Mouse (Mus musculus): ENCODE measurements at regions not wholly inside any gene's neighbourhood (a gene's known extent, or its start where the extent isn't known, plus 50 kb on each side); places are given as distances from the start of the nearest gene placed in this dataset.

- no peak for DNase-seq
These were observed 60.4 kb downstream of the Dact1 start for GRCm38 (mm10) chr12:71370091-71370490.

DNA sequence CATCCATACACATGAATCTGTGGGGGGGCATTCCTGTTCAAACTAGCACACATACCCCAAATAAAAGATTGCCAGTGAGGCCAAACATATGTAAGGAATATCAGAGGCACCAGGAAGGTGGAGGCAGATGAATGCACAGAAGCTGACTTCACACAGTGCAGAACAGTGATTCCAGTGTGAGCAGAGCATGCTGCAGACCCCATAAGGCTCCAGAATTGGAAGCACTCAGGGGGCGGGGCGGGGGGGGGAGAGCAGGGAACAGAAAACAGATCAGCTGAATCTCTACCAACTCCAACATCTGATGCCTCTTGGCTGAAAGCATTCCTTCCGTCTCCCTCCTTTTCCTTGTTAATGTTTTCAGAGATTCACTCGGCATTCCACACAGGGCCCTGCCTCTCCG, 62.3 kb downstream of the Dact1 start:
- no peak for DNase-seq

- no peak for DNase-seq
These were observed 63.9 kb downstream of the Dact1 start for GRCm38 (mm10) chr12:71373633-71374032.

DNA sequence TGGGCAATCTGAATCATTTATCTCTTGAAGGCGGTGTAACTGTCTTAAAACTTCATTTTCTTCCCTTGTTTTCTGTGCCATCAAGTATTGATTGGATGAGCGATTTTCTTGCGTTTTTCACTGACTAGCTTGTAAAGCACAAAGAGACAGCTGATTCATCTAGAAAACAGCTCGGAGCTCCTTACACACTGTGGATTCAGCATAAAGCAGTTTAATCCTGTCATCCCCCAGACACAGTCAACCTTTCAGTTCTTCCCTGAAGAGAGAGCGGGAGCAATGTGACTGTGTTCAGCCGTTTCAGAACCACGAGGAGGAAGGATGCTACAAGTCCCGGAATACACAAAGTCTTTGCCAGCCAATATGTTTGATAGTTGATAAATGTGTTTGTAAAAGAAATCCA, 66.8 kb downstream of the Dact1 start:
- no peak for DNase-seq

DNA sequence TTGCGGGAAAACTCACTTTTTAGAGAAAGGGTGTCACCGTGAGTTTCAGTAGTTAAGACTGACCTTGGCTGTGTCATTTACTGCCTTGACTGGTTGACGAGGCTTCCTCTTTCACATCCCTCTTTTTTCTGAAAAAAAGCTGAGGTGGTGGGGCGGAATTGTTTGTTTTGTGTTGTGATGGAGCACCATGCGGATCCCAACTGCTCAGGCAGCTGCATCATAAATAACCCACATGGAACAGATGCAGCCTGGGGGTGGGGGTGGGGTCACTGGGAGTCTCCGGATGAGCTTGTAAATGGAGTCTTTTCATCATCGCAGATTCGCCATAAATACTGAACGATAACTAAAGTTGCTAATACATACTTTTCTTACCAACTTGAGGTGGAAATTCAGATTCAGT, 67.3 kb downstream of the Dact1 start:
- DNase-seq = peak; percentile 32

DNA sequence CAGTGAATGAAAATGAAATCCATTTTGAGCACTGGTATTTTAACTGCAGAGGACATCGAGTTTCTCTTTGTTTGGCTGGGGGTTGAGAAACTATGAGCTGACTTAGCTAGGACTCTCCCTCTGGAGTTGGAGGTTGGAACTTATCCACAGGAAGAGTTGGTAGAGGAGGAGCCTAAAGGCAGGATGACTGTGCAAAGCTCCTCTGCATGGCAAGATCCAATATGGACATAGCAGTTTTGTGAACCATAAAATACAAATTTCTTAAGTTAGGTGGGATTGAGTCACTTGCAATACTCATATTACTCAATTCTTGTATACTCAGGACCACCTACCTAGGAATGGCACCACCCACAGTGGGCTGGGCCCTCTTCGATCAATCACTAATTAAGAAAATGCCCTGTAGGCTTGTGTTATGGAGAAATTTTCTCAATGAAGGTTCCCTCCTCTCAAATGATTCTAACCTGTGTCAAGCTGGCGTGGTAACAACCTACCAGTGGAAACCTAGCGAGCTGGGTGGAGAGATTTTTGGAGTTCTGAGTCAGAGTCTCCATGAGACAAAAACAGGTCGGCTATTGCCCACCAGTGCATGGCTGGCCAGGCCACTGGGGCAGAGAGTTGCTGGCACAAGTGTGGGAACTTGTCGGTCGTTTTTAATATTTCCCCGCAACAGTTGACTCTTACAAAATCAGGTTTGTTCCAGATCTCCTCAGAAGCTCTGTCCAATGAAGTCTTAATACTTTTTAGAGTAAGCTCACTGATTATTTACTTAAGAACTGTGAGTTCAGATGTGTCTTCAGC, 70.1 kb downstream of the Dact1 start:
- DNase-seq = no peak

- no peak for DNase-seq
These were observed 70.7 kb downstream of the Dact1 start for GRCm38 (mm10) chr12:71380424-71380761.

DNA sequence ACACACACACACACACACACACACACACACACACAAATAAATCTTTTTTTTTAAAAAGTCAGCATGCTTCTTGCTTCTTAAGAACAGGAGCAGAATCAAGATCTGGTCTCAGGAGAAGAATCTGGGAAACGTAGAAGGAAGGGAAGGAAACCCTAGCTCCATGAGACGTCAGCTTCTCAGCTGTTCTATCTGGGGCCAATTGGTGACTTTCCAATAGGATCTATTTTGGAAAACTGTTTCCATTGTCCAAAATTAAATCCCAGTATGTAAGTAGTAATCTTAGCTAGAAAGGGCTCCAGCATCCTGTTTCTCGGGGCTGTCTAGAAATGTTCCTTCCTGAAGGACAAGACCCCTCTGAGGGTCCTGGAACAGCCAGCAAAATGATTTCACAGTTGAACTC, 76.6 kb downstream of the Dact1 start:
- DNase-seq = no peak

- DNase-seq = no peak
These were observed 81.8 kb downstream of the Dact1 start for GRCm38 (mm10) chr12:71391481-71391880.

- no peak for DNase-seq
These were observed 84.1 kb downstream of the Dact1 start for GRCm38 (mm10) chr12:71393752-71394151.

DNA sequence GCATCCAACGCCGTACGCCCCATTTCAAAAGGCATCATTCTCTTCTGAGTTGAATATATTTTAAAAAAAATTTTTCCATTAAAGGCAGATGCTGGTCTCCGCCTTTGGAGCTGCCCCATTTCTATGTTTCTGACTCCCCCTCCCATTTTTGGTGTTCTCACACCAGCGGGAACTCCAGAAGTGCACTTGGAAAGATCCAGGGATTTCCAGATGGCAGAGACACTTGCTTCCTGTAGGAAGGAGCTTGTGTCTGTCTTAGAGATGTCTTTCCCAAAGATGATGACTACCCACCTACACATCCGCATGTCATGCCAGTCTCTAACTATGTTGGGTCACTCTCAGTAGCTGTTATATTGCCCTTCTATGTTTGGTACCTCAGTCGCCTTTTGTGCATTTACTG, 87.8 kb downstream of the Dact1 start:
- DNase-seq = no peak

DNA sequence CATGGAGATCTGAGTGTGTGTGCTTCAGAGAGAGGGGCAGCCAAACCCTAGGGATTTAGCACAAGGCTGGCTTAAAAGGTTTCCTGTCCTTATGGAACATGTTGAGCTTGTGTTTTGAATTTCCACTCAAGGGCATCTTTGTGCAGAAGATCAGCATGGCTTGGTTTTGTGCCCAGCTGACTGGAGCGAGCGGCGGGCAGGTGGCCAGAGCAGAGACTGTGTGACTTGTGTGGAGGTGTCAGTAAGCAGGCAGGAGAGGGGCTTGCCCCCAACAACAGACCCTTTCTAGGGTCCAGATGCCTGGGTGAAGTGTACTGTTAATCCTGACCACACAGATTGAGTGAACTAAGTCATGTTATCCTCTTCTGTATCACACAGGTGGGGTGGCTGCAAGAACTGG, 89.0 kb downstream of the Dact1 start:
- no peak for DNase-seq

- DNase-seq = no peak
These were observed 90.5 kb downstream of the Dact1 start for GRCm38 (mm10) chr12:71400201-71400600.

GRCm38 (mm10) chr12:71401621-71402416, 92.1 kb downstream of the Dact1 start:
- no peak for DNase-seq

GRCm38 (mm10) chr12:71407294-71407693, 97.6 kb downstream of the Dact1 start:
- no peak for DNase-seq

DNA sequence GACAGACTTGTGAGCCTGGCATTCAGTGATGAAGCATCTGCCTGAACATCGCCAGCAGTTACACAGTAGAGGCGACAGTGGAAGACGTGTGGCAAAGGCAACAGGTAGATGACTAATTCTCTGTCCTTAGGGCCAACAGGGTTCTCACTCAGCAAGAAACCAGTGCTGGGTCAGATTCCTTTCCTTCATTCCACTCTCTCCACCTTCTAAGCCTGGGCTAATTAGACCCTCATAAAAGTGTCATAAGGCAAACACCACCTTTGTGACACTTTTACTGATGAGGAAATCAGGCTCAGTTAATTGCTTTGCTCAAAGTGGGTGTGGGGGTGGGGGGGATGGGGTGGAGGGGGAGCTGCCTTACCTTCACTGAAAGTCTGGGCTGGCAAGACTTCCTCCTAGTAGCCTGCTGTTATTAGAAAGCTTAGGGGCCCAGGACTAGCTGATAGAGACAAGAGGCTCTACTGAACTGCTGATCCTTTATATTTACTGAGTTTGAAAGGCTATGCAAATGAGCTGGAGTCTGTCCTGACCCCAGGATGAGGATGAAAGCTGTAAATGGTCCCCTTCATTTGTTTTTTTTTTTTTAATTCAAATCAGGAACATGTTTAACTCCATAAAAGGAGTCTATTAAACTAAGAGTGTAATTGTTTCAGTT, 98.8 kb downstream of the Dact1 start:
- no peak for DNase-seq

DNA sequence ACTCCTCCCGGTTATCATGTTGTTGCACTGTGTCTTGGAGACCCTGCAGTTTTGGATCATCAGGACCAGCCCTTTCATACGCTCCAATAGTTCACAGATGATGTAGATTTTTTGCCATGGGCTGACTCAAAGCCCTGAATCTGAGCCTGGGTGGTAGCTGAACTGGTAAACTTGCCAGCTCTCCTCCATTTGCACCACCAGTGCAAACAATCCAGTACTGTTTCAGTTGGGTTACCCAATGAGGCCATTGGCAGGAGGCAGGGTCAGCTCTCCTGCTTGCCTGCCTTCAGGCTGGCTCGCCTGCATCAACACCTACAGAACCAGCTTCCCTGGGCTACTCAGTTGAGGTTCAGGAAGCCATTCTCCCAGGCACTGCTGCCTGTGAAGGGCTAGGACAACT, 102.6 kb downstream of the Dact1 start:
- DNase-seq = no peak

DNA sequence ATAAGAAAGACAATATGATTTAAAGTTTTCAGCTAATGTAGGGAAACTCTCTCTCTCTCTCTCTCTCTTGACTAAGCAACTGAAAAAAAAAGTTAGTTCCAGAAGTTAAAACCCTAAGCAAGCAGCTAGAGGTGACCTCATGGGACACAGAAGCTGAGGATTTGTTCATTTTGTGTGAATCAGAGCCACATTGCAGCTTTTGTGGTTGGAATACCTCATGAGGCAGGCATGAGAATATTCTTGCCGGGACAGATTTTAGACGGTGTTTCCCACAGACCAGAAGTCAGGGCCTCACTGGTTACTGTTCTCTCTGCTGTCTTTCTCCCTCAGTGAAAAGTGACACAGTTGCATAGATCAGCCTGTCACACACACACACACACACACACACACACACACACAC, 107.3 kb downstream of the Dact1 start:
- DNase-seq = no peak

DNA sequence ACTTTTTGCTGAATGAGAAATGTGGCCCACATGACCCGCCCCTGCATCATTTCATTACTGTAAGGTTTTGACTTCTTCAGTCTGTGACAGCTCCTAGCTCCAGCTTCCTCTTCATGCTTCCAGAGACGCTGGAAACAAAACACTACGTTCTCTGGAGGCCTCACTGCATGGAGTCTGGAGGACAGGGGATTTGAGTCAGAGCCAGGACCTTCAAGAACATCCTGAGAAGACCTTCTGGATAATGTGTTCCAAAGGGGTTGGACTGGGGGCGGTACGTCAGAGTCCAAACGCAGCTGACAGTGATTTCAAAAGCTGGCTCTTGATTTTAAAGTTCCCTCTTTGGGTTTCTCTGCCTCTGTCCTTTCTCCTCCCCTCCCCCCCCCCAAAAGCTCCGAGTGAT, 108.5 kb downstream of the Dact1 start:
- peak; percentile 29 for DNase-seq

DNA sequence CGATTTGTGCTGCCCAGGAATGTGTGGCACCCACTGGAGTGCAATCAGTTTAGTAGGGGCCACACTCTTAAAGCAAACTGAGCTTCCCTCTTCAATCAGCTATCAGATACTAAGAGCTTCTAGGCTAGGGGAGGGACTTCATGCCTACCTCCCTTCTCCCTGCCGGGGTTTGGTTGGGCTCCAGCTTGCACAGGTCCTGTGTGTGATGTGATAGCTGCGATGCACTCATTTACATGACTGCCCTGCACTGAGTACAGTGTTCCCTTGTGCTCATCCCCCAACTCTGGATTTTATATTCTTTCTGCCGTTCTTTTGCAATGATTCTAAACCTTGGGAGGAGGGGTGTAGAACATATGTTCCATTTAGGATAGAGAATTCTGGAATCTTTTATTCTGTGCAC, 109.5 kb downstream of the Dact1 start:
- no peak for DNase-seq

GRCm38 (mm10) chr12:71426023-71426719, 116.5 kb downstream of the Dact1 start:
- no peak for DNase-seq

GRCm38 (mm10) chr12:71427974-71428373, 118.3 kb downstream of the Dact1 start:
- DNase-seq = no peak

- DNase-seq = no peak
These were observed 120.0 kb downstream of the Dact1 start for GRCm38 (mm10) chr12:71429561-71430200.
